Mouse (Mus musculus) A20 (cell line): ENCODE measurements around the gene Nae1.
A peak's percentile ranks its signal among the peaks of the same experiment; 100 is the strongest.

Experiments used
- DNase-seq: peaks from one replicate; pipeline ENCODE4 v3.0.0-alpha.2; 2011; ENCODE audit warnings: low read depth, low spot score

Nae1 gene

GRCm38 (mm10) chr8:104533971-104534778 lies at the start of gene Nae1, which contains the start of gene Car7:
Gene Nae1 (minus strand): TSS chr8:104534637.
Gene Car7 (plus strand): TSS chr8:104534689.
- DNase-seq = peak; percentile 96

GRCm38 (mm10) chr8:104577606-104578005 lies 43.2 kb upstream of the Nae1 start:
- peak; percentile 39 for DNase-seq

GRCm38 (mm10) chr8:104576820-104577219 lies 42.4 kb upstream of the Nae1 start:
- no peak for DNase-seq

- DNase-seq = peak; percentile 93
Observed at GRCm38 (mm10) chr8:104570436-104571343, 36.3 kb upstream of the Nae1 start.

GRCm38 (mm10) chr8:104569559-104569958 lies 35.1 kb upstream of the Nae1 start:
- DNase-seq = peak; percentile 20

GRCm38 (mm10) chr8:104565457-104565798 lies 31.0 kb upstream of the Nae1 start:
- DNase-seq = no peak

GRCm38 (mm10) chr8:104564633-104565456 lies 30.4 kb upstream of the Nae1 start:
- peak; percentile 94 for DNase-seq

GRCm38 (mm10) chr8:104560731-104561130 lies 26.3 kb upstream of the Nae1 start:
- DNase-seq = no peak

GRCm38 (mm10) chr8:104557226-104557625 lies 22.8 kb upstream of the Nae1 start:
- no peak for DNase-seq

GRCm38 (mm10) chr8:104555191-104555590 lies 20.8 kb upstream of the Nae1 start:
- no peak for DNase-seq

- DNase-seq = no peak
Observed at GRCm38 (mm10) chr8:104543440-104544045, 9.1 kb upstream of the Nae1 start.

- no peak for DNase-seq
Observed at GRCm38 (mm10) chr8:104542160-104542559, 7.7 kb upstream of the Nae1 start.

GRCm38 (mm10) chr8:104541515-104541880 lies 7.1 kb upstream of the Nae1 start:
- no peak for DNase-seq

GRCm38 (mm10) chr8:104540710-104541514 lies 6.5 kb upstream of the Nae1 start:
- no peak for DNase-seq

- DNase-seq = no peak
Observed at GRCm38 (mm10) chr8:104540238-104540637, 5.8 kb upstream of the Nae1 start.

- DNase-seq = no peak
Observed at GRCm38 (mm10) chr8:104539566-104539965, 5.1 kb upstream of the Nae1 start.

GRCm38 (mm10) chr8:104538896-104539295 lies 4.5 kb upstream of the Nae1 start:
- DNase-seq = no peak

GRCm38 (mm10) chr8:104536028-104536427 lies 1.6 kb upstream of the Nae1 start:
- DNase-seq = no peak

GRCm38 (mm10) chr8:104535378-104535777 lies 941 bp upstream of the Nae1 start:
- DNase-seq = peak; percentile 42

GRCm38 (mm10) chr8:104534779-104535141 lies 323 bp upstream of the Nae1 start:
- DNase-seq = no peak

GRCm38 (mm10) chr8:104533551-104533950 lies 886 bp downstream of the Nae1 start:
- no peak for DNase-seq
